Mouse (Mus musculus) adrenal gland, postnatal 10 days (tissue): ENCODE measurements around the gene C530008M17Rik. TPM values are rescaled to one million over a fixed set of nuclear protein-coding genes. Genes with fewer than 3 reads are reported as not detected.
A peak's percentile ranks its signal among the peaks of the same experiment; 100 is the strongest.

Experiments
- DNase-seq: peaks from one replicate; pipeline ENCODE4 v3.0.0; 2021; ENCODE audit warnings: mixed read lengths
- total RNA-seq, 2 experiments: library from RNA; stranded (reverse); gene quantifications; 2 replicates each; pipeline ENCODE4 v1.2.3; 2021

The C530008M17Rik gene
- total RNA-seq, 2 experiments from 2014 or later, result 7.5 to 10.4 TPM

DNA sequence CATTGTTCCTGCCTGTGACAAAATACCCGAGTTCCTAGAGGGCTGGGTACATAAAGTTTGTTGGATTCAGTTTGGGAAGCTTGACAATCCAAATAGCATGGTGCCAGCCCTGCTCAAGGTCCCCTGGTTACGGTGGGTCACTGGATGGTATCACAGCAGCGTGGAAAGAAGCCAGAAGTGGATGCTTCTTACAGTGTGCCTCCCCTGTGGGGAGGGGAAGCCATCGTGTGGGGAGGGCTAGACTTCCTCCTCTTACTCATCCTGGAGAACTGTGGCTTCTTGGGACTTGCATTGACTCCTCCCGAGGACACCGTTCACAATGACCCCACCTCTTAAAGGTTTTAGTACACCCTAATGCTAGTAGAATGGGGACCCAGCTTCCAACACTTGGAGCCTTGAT, 183.5 kb downstream of the C530008M17Rik start:
- DNase-seq, result peak; percentile 54

- no peak for DNase-seq
Measured at GRCm38 (mm10) chr5:76841859-76842258, 185.5 kb downstream of the C530008M17Rik start.

DNA sequence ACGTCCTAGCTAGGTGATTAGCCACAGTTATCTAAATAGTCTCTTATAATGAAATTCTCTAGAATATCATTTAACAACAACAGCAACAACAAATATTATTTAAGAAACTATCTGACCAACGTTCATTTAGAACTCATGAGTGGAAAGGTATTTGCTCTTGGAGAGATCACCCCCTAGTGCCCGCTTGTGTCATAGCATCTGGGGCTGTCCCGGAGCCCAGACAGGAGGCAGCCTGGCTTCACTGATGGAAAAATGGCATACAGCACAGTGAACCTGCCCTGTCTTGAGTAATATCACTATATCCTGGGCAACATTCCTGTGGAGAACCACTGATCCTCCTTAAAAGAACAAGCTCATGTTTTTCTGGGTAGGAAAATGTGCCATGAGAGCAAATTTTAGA, 187.1 kb downstream of the C530008M17Rik start:
- DNase-seq, result peak; percentile 83

DNA sequence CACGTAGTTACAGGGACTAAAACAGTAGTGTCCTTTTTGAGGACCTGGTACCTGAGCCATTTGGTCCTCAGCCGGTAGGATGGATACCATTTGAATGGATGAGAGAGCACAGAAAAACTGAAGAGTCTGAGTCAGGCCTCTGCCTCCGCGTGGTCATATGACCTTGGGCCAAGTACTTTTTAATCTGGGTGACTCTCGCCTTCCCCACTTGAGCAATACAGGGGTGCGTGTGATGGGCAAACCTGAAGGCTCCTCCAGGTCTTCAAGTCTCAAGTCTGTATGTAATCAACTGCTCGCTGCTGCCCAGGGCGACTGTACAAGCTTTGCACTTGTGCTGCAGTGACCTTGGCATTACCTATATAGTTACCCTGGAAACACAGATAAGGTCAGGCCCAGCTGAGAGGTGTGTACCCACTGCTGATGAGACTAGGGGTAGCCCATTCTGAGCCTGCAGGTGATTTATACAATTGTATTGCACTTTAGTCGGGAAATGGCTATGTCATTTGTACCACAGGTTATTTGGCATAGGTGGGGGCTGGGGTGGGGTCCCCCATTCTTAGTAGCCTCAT, 187.6 kb downstream of the C530008M17Rik start:
- no peak for DNase-seq

DNA sequence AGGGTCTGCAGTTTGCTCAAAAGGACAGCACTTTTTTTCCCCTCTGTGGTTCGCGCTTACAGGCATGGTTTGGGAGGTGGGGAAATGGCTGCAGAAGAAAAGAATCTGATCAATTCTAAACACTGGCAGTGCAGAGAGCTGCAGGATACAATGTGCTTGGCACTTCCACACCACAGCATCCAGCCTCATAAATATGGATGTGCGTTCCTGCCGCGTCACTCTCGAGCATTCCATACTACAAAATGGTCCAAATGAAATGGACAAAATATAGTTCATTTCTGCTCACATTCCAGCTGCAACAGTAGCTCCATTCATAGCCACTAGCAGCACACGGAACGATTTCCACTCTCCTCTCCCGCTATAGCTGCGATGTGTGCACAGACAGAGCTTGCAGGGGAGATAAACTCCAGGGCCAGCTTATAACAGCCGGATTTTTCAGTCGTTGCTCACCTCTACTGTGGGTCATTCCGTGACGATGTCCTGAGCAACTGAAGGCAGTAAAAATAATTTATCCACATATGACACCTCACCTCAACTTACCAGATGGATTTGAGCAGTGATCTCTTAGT, 188.4 kb downstream of the C530008M17Rik start:
- no peak for DNase-seq

DNA sequence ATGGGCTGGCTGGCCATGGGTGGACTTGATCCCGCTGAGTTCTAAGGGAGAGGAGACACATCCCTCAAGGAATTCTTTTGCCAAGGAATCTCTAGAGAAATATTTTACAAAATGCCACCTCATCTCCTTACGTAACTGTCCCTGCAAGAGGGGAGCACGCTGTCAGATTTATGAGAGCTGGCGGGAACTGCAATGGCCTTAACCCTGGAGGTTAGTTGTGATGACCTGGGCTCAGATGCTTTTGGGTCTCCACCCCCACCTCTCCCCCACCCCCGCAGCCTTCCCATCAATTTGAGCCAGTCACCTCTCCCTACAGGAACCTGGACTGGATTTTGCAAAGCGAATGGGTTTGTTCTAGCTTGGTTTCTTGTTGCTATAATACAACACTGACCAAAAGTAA, 190.8 kb downstream of the C530008M17Rik start:
- no peak for DNase-seq

- DNase-seq, result no peak
Measured at GRCm38 (mm10) chr5:76851316-76851715, 195.0 kb downstream of the C530008M17Rik start.

DNA sequence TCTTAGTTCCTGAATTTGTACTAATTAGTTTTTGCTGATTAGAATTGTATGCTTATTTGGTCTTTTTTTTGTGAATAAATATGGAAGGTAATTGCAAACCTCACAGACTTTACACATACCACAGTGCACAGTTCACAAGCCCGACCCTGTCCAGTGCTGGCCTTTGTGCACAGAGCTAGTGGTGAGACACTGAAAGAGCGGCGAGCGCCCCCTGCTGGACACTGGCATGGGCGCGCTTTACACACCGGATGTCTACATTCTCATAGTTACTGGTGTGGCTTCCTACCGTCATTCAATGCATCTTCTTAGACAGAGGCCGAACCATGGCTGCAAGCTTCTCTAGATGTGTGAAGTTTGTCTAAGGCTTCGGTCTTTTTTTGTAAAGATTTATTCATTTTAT, 197.2 kb downstream of the C530008M17Rik start:
- peak; percentile 87 for DNase-seq

GRCm38 (mm10) chr5:76855829-76856600, 199.7 kb downstream of the C530008M17Rik start:
- DNase-seq, result no peak

- no peak for DNase-seq
Measured at GRCm38 (mm10) chr5:76857103-76858015, 201.0 kb downstream of the C530008M17Rik start.

DNA sequence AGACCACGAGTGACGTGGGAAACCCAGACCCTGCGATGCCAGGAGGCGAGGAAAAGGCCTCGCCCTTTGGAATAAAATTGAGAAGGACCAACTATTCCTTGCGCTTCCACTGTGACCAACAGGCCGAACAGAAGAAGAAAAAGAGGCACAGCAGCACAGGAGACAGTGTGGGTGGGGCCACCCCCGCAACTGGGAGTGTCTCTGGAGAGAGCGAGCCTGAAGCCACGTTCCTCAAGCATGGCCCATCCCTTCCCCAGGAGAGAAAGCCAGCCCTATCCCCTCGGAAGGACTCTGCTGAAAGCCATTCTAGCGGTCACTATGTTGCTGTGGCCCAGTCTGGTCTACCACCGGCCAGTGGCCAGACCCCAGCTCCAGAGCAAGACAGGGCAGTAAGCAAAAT, 202.1 kb downstream of the C530008M17Rik start:
- no peak for DNase-seq

GRCm38 (mm10) chr5:76866819-76867218, 210.5 kb downstream of the C530008M17Rik start:
- no peak for DNase-seq

DNA sequence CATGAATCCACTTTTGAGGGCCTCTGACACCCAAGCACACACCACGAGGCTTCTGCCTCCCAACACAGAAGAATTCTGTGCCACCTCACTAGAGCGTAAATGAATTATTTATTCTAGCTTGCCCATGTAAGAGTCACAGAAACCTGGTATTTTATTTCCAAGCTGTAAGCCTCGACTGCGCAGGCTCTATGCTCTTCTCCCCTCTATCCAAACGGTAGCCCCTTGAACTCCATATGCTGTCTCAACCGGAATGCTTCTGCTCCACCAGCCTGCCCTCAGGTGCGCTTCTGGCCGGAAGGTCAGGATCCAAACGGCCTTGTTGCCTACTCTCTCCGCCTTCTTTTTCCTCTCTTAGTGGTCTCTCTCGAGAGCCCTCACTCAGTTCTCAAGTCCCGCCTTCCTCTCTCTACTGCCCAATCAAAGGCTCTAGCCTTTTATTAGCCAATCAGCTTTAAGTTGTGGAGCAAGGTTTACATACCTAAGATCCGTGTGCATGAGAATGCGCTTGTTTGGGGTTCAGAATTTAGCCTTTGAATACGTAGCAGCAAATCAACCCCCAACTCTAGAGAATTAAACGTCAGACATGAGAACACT, 212.5 kb downstream of the C530008M17Rik start:
- DNase-seq, result peak; percentile 41

- no peak for DNase-seq
Measured at GRCm38 (mm10) chr5:76869553-76869952, 213.2 kb downstream of the C530008M17Rik start.

GRCm38 (mm10) chr5:76876106-76876758, 219.9 kb downstream of the C530008M17Rik start:
- DNase-seq, result peak; percentile 28

DNA sequence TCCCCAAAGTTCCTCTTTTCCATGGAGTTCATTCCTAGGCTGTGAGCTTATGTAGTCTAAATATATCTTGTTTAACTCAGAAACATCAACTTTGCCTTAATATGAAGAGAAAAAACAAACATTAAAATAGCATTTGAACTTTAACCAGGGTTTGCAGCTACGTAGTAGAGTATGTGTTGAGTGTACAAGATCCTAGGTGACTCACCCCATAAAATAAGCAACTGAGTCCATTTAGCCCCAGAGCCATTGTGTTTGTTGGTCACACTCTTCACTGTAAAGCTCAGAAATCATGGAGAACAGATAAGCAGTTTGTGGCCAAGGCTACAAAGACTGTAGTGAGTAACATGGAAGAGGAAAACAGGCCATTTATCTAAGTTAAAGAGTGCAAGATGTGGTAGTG, 227.8 kb downstream of the C530008M17Rik start:
- no peak for DNase-seq

- no peak for DNase-seq
Measured at GRCm38 (mm10) chr5:76887011-76887410, 230.7 kb downstream of the C530008M17Rik start.

GRCm38 (mm10) chr5:76892608-76893007, 236.3 kb downstream of the C530008M17Rik start:
- DNase-seq, result no peak

DNA sequence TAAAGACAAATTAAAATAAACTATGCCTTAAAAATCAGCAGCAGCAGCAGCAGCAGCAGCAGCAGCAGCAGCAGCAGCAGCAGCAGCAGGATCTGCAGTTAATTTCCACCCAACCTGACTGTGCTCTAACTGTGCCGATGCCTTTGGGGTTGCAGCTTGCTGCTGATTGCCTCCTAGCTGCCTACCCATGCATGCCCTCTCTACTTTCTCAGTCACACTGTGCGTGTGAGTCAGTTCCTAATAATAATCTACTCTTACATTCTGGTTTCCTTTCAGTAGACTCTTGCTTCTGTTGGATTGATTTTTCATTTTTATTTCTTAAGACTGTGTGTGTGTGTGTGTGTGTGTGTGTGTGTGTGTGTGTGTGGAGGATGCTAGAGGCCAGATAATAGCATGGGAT, 236.8 kb downstream of the C530008M17Rik start:
- DNase-seq, result no peak

GRCm38 (mm10) chr5:76902131-76902530, 245.8 kb downstream of the C530008M17Rik start:
- no peak for DNase-seq

GRCm38 (mm10) chr5:76904713-76905404, 248.5 kb downstream of the C530008M17Rik start:
- DNase-seq, result no peak
